Mouse (Mus musculus) hindbrain, embryonic 10.5 days (tissue): ENCODE results near the gene Psen1. TPM values are rescaled to one million over a fixed set of nuclear protein-coding genes. Genes with fewer than 3 reads are reported as not detected.

Source experiments
- DNase-seq: peaks from one replicate; pipeline ENCODE4 v3.0.0-alpha.2; 2017; ENCODE audit warnings: low spot score
- H3K27ac ChIP-seq: fragments of 300-500 bp; sonication (generic); 2 replicates; pipeline ENCODE4 v1.5.1; 2016; ENCODE audit warnings: mild to moderate bottlenecking, moderate library complexity
- H3K27me3 ChIP-seq: fragments of 300-500 bp; sonication (generic); 2 replicates; pipeline ENCODE4 v1.6.1; 2016; ENCODE audit warnings: mild to moderate bottlenecking; ENCODE audit not compliant: poor library complexity, insufficient read depth, severe bottlenecking
- H3K36me3 ChIP-seq: fragments of 300-500 bp; sonication (generic); 2 replicates; pipeline ENCODE4 v1.6.1; 2016; ENCODE audit warnings: mild to moderate bottlenecking, moderate library complexity
- H3K4me1 ChIP-seq: fragments of 300-500 bp; sonication (generic); replicated peaks from 2 replicates; pipeline ENCODE4 v1.6.1; 2016; ENCODE audit warnings: mild to moderate bottlenecking
- H3K4me3 ChIP-seq: fragments of 300-500 bp; sonication (generic); 2 replicates; pipeline ENCODE4 v1.5.1; 2016; ENCODE audit warnings: mild to moderate bottlenecking, moderate library complexity
- H3K9me3 ChIP-seq: fragments of 300-500 bp; sonication (generic); 2 replicates; pipeline ENCODE4 v1.6.1; 2016; ENCODE audit warnings: mild to moderate bottlenecking, moderate library complexity
- WGBS: fragments of 180-500 bp; shearing (Covaris S2); methylation state at CpG from one replicate; pipeline ENCODE4 v1.1.7; 2016; 5-methylcytosine and 5-hydroxymethylcytosine counted together
- polyA plus RNA-seq: library from polyadenylated mRNA; unstranded; fragments of >200 nt; fragmentation: Nextera tagmentation; extraction: Ambion mirVana; gene quantifications from 2 replicates; pipeline ENCODE4 v1.2.1, GENCODE M21; 2016

Gene Psen1
- 68.0 and 70.4 TPM in 2 replicates for polyA plus RNA-seq

- H3K27ac ChIP-seq = peak within 1 kb of the TSS; percentile 98
- no peaks in the 10 kb centered on the region for H3K27me3 ChIP-seq
- peaks cover 26% of the 10 kb centered on the region for H3K4me1 ChIP-seq
- under 1% methylated on average over 38 of the region's 38 CpGs for WGBS
- H3K9me3 ChIP-seq = no peaks in the 10 kb centered on the region
- peak within 1 kb of the TSS; percentile 98 for H3K4me3 ChIP-seq
- peaks cover 26% of the 10 kb centered on the region for H3K36me3 ChIP-seq
- DNase-seq = peak; percentile 95
Observed at GRCm38 (mm10) chr12:83687934-83688315, at the start of gene Psen1. Gene Psen1, plus strand, starts transcription at chr12:83688152.

DNA sequence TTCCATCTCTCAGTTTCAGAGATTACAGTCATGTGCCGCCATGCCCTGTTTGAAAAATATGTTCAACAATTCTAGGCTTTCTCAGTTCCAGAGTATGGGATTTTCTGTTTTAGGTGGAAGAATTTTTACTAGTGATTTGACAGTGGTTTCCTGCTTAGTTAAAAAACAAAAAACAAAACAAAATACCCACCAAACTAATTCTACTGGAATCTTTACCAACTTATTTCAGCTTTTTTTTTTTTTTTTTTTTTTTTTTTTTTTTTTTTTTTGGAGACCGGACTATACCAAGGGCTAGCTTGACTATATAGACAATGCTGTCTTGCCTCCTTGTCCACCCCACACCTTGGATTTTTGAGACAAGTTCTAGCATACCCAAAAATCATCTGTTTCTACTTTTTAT is 46.7 kb upstream of the Psen1 start:
- Histone ChIP-seq H3K27me3 (no peaks in the 10 kb centered on the region), H3K36me3 (peaks cover 91% of the 10 kb centered on the region), H3K4me3 (no peak overlapping the region), H3K4me1 (no peaks in the 10 kb centered on the region), H3K27ac (no peak overlapping the region), H3K9me3 (no peaks in the 10 kb centered on the region)
- no peak for DNase-seq
- 96% methylated on average over 2 of the region's 2 CpGs for WGBS

GRCm38 (mm10) chr12:83643116-83643515 is 44.8 kb upstream of the Psen1 start:
- Histone ChIP-seq H3K36me3 (peaks cover 91% of the 10 kb centered on the region), H3K27me3 (no peaks in the 10 kb centered on the region), H3K4me1 (no peaks in the 10 kb centered on the region), H3K9me3 (no peaks in the 10 kb centered on the region), H3K27ac (no peak overlapping the region), H3K4me3 (no peak overlapping the region)
- 95% methylated on average over 1 of the region's 1 CpGs for WGBS
- no peak for DNase-seq

DNA sequence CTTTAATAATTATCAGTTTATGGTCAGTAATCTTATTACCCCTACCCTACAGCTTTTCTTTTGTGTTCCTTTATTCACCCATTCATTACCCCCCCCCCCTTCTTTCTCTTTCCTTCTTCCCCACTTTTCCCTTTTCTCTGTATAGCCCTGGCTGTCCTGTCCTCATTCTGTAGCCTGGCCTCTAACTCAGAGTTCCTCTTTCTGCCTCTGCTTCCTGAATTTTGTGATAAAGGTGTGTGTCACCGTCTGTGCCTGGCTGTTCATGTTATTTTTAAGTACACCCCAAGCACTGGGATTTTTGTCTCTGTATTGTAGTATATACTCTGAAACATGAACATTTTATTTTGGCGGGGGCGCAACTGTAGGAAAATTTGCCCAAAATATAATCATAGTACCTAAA is 37.6 kb upstream of the Psen1 start:
- Histone ChIP-seq H3K4me3 (no peak overlapping the region), H3K27ac (no peak overlapping the region), H3K36me3 (peaks cover 99% of the 10 kb centered on the region), H3K9me3 (no peaks in the 10 kb centered on the region), H3K4me1 (no peaks in the 10 kb centered on the region), H3K27me3 (no peaks in the 10 kb centered on the region)
- WGBS = 93% methylated on average over 3 of the region's 3 CpGs
- no peak for DNase-seq

GRCm38 (mm10) chr12:83651414-83651813 is 36.5 kb upstream of the Psen1 start:
- Histone ChIP-seq H3K36me3 (peaks cover 98% of the 10 kb centered on the region), H3K27me3 (no peaks in the 10 kb centered on the region), H3K4me1 (no peaks in the 10 kb centered on the region), H3K9me3 (no peaks in the 10 kb centered on the region), H3K27ac (no peak overlapping the region), H3K4me3 (no peak overlapping the region)
- DNase-seq = no peak

DNA sequence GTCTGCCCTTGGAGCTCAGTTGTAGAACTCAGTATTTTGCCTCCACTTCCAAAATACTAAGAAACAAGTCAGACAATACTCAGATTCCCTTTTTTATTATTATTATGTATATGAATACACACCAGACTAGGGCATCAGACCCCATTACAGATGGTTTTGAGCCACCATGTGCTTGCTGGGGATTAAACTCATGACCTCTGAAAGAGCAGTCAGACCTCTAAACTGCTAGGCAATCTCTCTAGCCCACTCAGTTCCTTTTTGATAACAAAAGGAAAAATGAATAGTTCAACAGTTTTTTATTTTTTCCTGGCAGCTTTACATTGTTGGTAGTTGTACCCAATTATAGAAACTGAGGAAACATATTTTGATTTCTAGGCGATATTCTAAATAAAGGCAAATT is 2.5 kb upstream of the Psen1 start:
- H3K9me3 ChIP-seq = no peaks in the 10 kb centered on the region

DNA sequence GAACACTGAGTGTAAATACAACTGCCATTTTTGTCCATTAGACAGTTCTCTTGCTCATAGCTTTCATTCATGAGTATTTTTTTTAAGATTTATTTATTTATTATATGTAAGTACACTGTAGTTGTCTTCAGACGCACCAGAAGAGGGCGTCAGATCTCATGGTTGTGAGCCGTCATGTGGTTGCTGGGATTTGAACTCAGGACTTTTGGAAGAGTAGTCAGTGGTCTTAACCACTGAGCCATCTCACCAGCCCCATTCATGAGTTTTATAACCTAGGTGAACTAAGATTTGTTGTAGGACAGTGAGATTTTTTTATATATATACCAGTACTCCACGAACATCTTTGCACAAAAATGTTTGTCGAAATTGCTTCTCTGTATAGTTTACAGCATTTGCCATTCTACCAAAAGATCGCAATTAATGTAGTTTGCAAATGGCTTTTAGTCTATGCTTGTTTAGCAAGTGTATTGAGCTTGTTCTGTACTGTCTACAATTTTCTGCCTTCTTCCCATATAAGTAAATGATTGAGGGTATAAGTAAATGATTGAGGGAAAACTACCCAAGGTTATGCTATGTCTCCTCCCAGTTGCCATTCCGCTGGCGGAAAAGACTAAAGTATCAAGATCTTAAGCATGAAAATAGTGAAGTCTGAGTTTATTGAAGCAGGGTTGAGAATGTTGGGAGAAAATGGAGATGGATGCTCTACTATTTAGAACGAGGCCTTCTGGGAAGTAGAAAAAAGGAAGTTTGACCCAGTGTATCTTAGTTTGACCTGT is 1.2 kb upstream of the Psen1 start:
- H3K9me3 ChIP-seq = no peaks in the 10 kb centered on the region
- DNase-seq = no peak
- peaks cover 25% of the 10 kb centered on the region for H3K36me3 ChIP-seq
- H3K4me3 ChIP-seq = no peak overlapping the region
- H3K4me1 ChIP-seq = peaks cover 26% of the 10 kb centered on the region
- H3K27me3 ChIP-seq = no peaks in the 10 kb centered on the region
- H3K27ac ChIP-seq = peak overlapping the region; percentile 35; the same call in 1 of the 2 replicates
- WGBS = 91% methylated on average over 9 of the region's 9 CpGs

More for the DNA sequence above, 2.5 kb upstream of the Psen1 start:
- Histone ChIP-seq H3K36me3 (peaks cover 38% of the 10 kb centered on the region), H3K4me1 (peaks cover 24% of the 10 kb centered on the region), H3K27me3 (no peaks in the 10 kb centered on the region), H3K4me3 (no peak overlapping the region), H3K27ac (no peak overlapping the region)
- 91% methylated on average over 1 of the region's 1 CpGs for WGBS
- no peak for DNase-seq

DNA sequence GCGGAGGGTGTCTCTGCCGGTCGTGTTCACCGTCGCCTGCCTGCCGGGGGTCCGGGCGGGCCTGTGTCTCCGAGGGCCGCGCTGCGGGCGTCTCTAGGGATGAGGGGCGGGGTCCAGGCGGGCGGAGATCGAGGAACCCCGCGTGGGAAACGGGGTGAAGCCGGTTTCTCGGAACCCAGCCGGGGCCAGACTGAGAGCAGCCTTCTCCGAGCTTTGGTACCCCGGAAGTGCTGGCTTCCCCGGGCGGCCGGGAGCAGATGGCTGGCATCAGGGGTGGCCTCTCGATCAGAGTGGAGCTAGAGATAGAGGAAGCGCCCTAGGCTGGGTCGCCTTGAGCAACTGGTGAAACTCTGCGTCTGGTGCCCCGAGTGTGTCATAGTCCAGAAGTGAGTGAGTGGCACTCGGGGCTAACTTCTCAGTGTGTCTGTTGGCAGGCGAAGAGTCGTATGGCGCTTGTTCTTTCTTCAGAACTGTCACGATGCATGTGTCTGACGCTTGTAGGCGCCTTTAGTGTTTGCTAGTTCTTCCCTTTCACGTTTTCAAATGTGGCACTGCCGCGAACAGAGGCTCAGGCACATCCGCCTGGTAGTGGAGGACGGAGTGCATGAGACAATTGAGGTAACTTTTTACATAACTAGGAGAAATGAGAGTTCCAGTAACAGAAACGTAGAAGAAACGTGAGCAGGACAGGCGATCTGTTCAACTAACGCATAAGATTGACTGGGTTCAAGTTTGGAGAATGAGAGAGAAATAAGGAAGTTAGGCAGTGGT is 549 bp downstream of the Psen1 start:
- 1% methylated on average over 49 of the region's 49 CpGs for WGBS
- H3K9me3 ChIP-seq = no peaks in the 10 kb centered on the region
- peaks cover 24% of the 10 kb centered on the region for H3K36me3 ChIP-seq
- peaks cover 26% of the 10 kb centered on the region for H3K4me1 ChIP-seq
- no peak for DNase-seq
- H3K27me3 ChIP-seq = no peaks in the 10 kb centered on the region
- H3K27ac ChIP-seq = peak overlapping the region; percentile 98
- H3K4me3 ChIP-seq = peak overlapping the region; percentile 98

GRCm38 (mm10) chr12:83689087-83689432 is 1.1 kb downstream of the Psen1 start:
- peaks cover 19% of the 10 kb centered on the region for H3K36me3 ChIP-seq
- WGBS = 34% methylated on average over 6 of the region's 6 CpGs
- no peak for DNase-seq
- peak overlapping the region; percentile 98; the same call in 1 of the 2 replicates for H3K27ac ChIP-seq
- peaks cover 26% of the 10 kb centered on the region for H3K4me1 ChIP-seq
- H3K4me3 ChIP-seq = peak overlapping the region; percentile 98
- H3K9me3 ChIP-seq = no peaks in the 10 kb centered on the region
- no peaks in the 10 kb centered on the region for H3K27me3 ChIP-seq

DNA sequence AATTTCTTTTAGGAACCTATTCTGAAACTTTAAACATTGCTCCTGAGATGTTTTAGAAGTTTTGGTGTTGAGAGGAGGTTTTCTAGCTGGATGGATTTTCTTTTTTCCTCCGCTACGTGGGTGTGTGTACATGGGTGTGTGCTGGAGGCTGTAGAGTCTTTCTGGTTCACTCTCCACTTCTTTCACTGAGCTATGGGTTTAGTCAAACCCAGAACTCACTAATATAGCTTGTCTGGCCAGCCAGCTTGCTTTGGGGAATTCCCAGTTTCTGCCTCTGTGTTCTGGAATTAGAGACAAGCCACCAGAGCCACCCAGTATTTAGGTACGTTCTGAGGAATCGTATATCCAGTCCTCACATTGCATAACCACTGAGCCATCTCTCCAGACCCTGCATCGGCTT is 6.1 kb downstream of the Psen1 start:
- 85% methylated on average over 5 of the region's 5 CpGs for WGBS
- H3K4me3 ChIP-seq = no peak overlapping the region
- H3K4me1 ChIP-seq = peaks cover 24% of the 10 kb centered on the region
- H3K36me3 ChIP-seq = peaks cover 18% of the 10 kb centered on the region
- no peaks in the 10 kb centered on the region for H3K27me3 ChIP-seq
- no peak overlapping the region for H3K27ac ChIP-seq
- no peaks in the 10 kb centered on the region for H3K9me3 ChIP-seq
- DNase-seq = no peak

- Histone ChIP-seq H3K4me1 (peaks cover 17% of the 10 kb centered on the region), H3K9me3 (no peaks in the 10 kb centered on the region), H3K4me3 (no peak overlapping the region), H3K27ac (no peak overlapping the region), H3K27me3 (no peaks in the 10 kb centered on the region), H3K36me3 (peaks cover 23% of the 10 kb centered on the region)
- WGBS = 88% methylated on average over 3 of the region's 3 CpGs
- no peak for DNase-seq
Observed at GRCm38 (mm10) chr12:83694669-83695068, 6.7 kb downstream of the Psen1 start.

GRCm38 (mm10) chr12:83698637-83699036 is 10.7 kb downstream of the Psen1 start:
- Histone ChIP-seq H3K27ac (no peak overlapping the region), H3K4me3 (no peak overlapping the region), H3K36me3 (peaks cover 37% of the 10 kb centered on the region), H3K9me3 (no peaks in the 10 kb centered on the region), H3K4me1 (peaks cover 18% of the 10 kb centered on the region), H3K27me3 (no peaks in the 10 kb centered on the region)
- DNase-seq = no peak
- WGBS = 91% methylated on average over 4 of the region's 4 CpGs

GRCm38 (mm10) chr12:83701608-83702007 is 13.7 kb downstream of the Psen1 start:
- no peaks in the 10 kb centered on the region for H3K27me3 ChIP-seq
- no peak overlapping the region for H3K27ac ChIP-seq
- DNase-seq = no peak
- H3K9me3 ChIP-seq = no peaks in the 10 kb centered on the region
- 92% methylated on average over 7 of the region's 7 CpGs for WGBS
- peaks cover 16% of the 10 kb centered on the region for H3K4me1 ChIP-seq
- no peak overlapping the region for H3K4me3 ChIP-seq
- peaks cover 57% of the 10 kb centered on the region for H3K36me3 ChIP-seq
